In the genomic region with DNA sequence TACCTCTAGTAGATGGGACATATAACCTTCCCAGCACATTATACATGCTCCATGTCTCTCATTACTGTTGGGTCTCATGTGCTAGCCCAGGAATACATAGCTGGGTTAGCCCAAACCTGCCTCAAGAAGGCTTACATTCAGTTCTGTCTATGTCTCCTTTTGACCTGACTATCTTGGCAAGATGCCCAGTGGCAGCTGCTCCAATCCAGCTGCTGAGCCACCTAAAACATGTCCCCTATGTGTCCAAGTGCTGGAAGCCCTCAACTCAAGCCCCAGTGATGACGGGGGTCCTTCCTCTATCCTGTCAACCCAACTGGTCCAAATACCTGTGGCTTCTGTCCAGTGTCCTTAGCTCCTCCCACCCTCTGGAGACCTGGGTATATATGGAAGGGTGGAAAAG, we compare ENCODE assay signal across 21 mouse cellular contexts.
"Had no signal": no experiment of that assay in that cellular context is flagged by ENCODE, and none has a peak within 500 bp of the region (broad histone marks: within the 10 kb centered on the region; RNA-seq: fewer than 3 reads in every experiment).

No protein-coding gene starts in this region.

- ATAC-seq: hindbrain, postnatal 0 days; intestine, embryonic 16.5 days; liver, embryonic 12.5 days had no signal

- H3K27ac ChIP-seq: hindbrain, embryonic 13.5 days; hindbrain, embryonic 15.5 days; hindbrain, postnatal 0 days; kidney, embryonic 15.5 days; kidney, postnatal 0 days; limb, embryonic 13.5 days; limb, embryonic 15.5 days; liver, embryonic 12.5 days had no signal

- H3K27me3 ChIP-seq: hindbrain, embryonic 13.5 days; hindbrain, embryonic 15.5 days; kidney, embryonic 15.5 days; limb, embryonic 13.5 days; limb, embryonic 15.5 days; liver, embryonic 12.5 days had no signal

- H3K36me3 ChIP-seq: heart, embryonic 12.5 days; hindbrain, embryonic 13.5 days; hindbrain, embryonic 15.5 days; kidney, embryonic 15.5 days; limb, embryonic 13.5 days; limb, embryonic 15.5 days; liver, embryonic 12.5 days had no signal

- H3K4me3 ChIP-seq: heart, embryonic 12.5 days; hindbrain, embryonic 13.5 days; hindbrain, embryonic 15.5 days; kidney, embryonic 15.5 days; limb, embryonic 13.5 days; limb, embryonic 15.5 days; liver, embryonic 12.5 days had no signal

- H3K4me1 ChIP-seq: limb, embryonic 13.5 days; limb, embryonic 15.5 days; liver, embryonic 12.5 days had no signal

- H3K9me3 ChIP-seq: hindbrain, embryonic 13.5 days; hindbrain, embryonic 15.5 days; kidney, embryonic 15.5 days; limb, embryonic 13.5 days; limb, embryonic 15.5 days; liver, embryonic 12.5 days had no signal

- H3K4me2 ChIP-seq: heart, embryonic 12.5 days; hindbrain, embryonic 13.5 days; hindbrain, embryonic 15.5 days; kidney, embryonic 15.5 days; limb, embryonic 13.5 days; limb, embryonic 15.5 days; liver, embryonic 12.5 days had no signal

- H3K9ac ChIP-seq: heart, embryonic 12.5 days; hindbrain, embryonic 13.5 days; hindbrain, embryonic 15.5 days; kidney, embryonic 15.5 days; limb, embryonic 13.5 days; limb, embryonic 15.5 days; liver, embryonic 12.5 days had no signal

- DNase-seq: gastrocnemius, postnatal 14 days; gastrocnemius, postnatal 36 days; heart, adult 18-20 months; heart, postnatal 10 days; kidney, adult 11 months; kidney, adult 2 months; kidney, adult 9 months; kidney, postnatal 14 days; layer of hippocampus, adult 9-11 months; layer of hippocampus, postnatal 36 days; left cerebral cortex, postnatal 4 days had no signal
